15 mouse cellular contexts compared by ENCODE assay signal in genomic region chr7:18923267-18923666, GRCm38 (mm10). TPM values are rescaled to one million over a fixed set of nuclear protein-coding genes. Genes with fewer than 3 reads are reported as not detected.
DNase-seq lines count a peak whose midpoint lies in the region; ATAC-seq lines count a peak whose summit lies in the region.
"Had no signal": no experiment of that assay in that cellular context is flagged by ENCODE, and none has a peak within 500 bp of the region (broad histone marks: within the 10 kb centered on the region; RNA-seq: fewer than 3 reads in every experiment).

No protein-coding gene starts in this region.

- peaks cover 64% of the 10 kb centered on the region for H3K4me1 ChIP-seq in forebrain, embryonic 12.5 days
- H3K4me1 ChIP-seq in hindbrain, embryonic 16.5 days (ENCODE audit: control insufficient read depth, insufficient read depth, low read depth, low read length) = peaks cover 46% of the 10 kb centered on the region
- H3K4me1 ChIP-seq in neural tube, embryonic 12.5 days = peaks cover 58% of the 10 kb centered on the region

- H3K4me2 ChIP-seq in forebrain, embryonic 12.5 days = peak overlapping the region; percentile 36
- H3K4me2 ChIP-seq in hindbrain, embryonic 16.5 days (ENCODE audit: low read length) = peak overlapping the region; percentile 43
- H3K4me2 ChIP-seq in neural tube, embryonic 12.5 days (replicated peaks) = peak overlapping the region; percentile 41
- H3K4me2 ChIP-seq: heart, embryonic 12.5 days; limb, embryonic 13.5 days had no signal

- no peaks in the 10 kb centered on the region for H3K9me3 ChIP-seq in forebrain, embryonic 12.5 days
- H3K9me3 ChIP-seq in hindbrain, embryonic 16.5 days (ENCODE audit: control insufficient read depth, low read length) = no peaks in the 10 kb centered on the region
- H3K9me3 ChIP-seq in neural tube, embryonic 12.5 days = no peaks in the 10 kb centered on the region
- H3K9me3 ChIP-seq: G1E; heart, embryonic 12.5 days; limb, embryonic 13.5 days had no signal

- ATAC-seq in forebrain, embryonic 12.5 days (ENCODE audit: low FRiP score) = no peak
- peak; percentile 1; the same call in 1 of the 2 replicates for ATAC-seq in hindbrain, embryonic 16.5 days
- no peak for ATAC-seq in neural tube, embryonic 12.5 days (ENCODE audit: low FRiP score, low read depth)

- 69% methylated on average over 11 of the region's 11 CpGs for WGBS in forebrain, embryonic 12.5 days
- WGBS in hindbrain, embryonic 16.5 days = 39% methylated on average over 11 of the region's 11 CpGs
- WGBS in neural tube, embryonic 12.5 days = 68% methylated on average over 11 of the region's 11 CpGs

- peak overlapping the region; percentile 94 for H3K27ac ChIP-seq in forebrain, embryonic 12.5 days
- H3K27ac ChIP-seq in hindbrain, embryonic 16.5 days (ENCODE audit: low read depth, low read length) = peak overlapping the region; percentile 96
- peak overlapping the region; percentile 86; the same call in 1 of the 2 replicates for H3K27ac ChIP-seq in neural tube, embryonic 12.5 days
- H3K27ac ChIP-seq: kidney, postnatal 0 days; limb, embryonic 13.5 days had no signal

- no peaks in the 10 kb centered on the region for H3K36me3 ChIP-seq in forebrain, embryonic 12.5 days (replicated peaks)
- H3K36me3 ChIP-seq in hindbrain, embryonic 16.5 days (ENCODE audit: control insufficient read depth, insufficient read depth, low read length) = no peaks in the 10 kb centered on the region
- H3K36me3 ChIP-seq in neural tube, embryonic 12.5 days = no peaks in the 10 kb centered on the region
- H3K36me3 ChIP-seq: G1E; heart, embryonic 12.5 days; limb, embryonic 13.5 days had no signal

- no peaks in the 10 kb centered on the region; the same call in 1 of the 2 replicates for H3K27me3 ChIP-seq in forebrain, embryonic 12.5 days
- H3K27me3 ChIP-seq in hindbrain, embryonic 16.5 days (replicated peaks; ENCODE audit: control insufficient read depth, insufficient read depth, low read length) = no peaks in the 10 kb centered on the region
- H3K27me3 ChIP-seq in neural tube, embryonic 12.5 days (replicated peaks) = no peaks in the 10 kb centered on the region; the same call in 1 of the 2 replicates

- 0 out of 2 replicates have a peak overlapping the region, but pooled peaks have one; percentile 12 for H3K9ac ChIP-seq in forebrain, embryonic 12.5 days
- H3K9ac ChIP-seq in hindbrain, embryonic 16.5 days (ENCODE audit: low read depth, low read length) = no peak overlapping the region; the same call in 1 of the 2 replicates
- H3K9ac ChIP-seq in neural tube, embryonic 12.5 days = no peak overlapping the region
- H3K9ac ChIP-seq: heart, embryonic 12.5 days; limb, embryonic 13.5 days had no signal

- peak; percentile 27 to 67 for DNase-seq in layer of hippocampus, adult 18-20 months (ENCODE audit: low spot score in 2 of 2)
- no peak for DNase-seq in layer of hippocampus, adult 9-10 months (ENCODE audit: low spot score)
- no peak for DNase-seq in natural killer cell, adult 2 months (ENCODE audit: low spot score in 2 of 2)
- no peak for DNase-seq in ovary, postnatal 36 days (ENCODE audit: low spot score)
- DNase-seq in embryo, embryonic 10.5 days (ENCODE audit: low spot score) = no peak
- DNase-seq: cerebellum, postnatal 36 days; lung, adult 18-20 months had no signal

- H3K4me3 ChIP-seq in forebrain, embryonic 12.5 days (replicated peaks) = no peak overlapping the region; the same call in 1 of the 2 replicates
- peak overlapping the region; percentile 17; the same call in 1 of the 2 replicates for H3K4me3 ChIP-seq in hindbrain, embryonic 16.5 days (ENCODE audit: low read length)
- no peak overlapping the region for H3K4me3 ChIP-seq in neural tube, embryonic 12.5 days
- H3K4me3 ChIP-seq: heart, embryonic 12.5 days; limb, embryonic 13.5 days had no signal

RNA-seq across cellular contexts. Expression of gene Nova2, which starts 2.4 kb away (rescaled TPM):
- 10 to 100 TPM; 76.3 to 79.4 TPM for total RNA-seq in layer of hippocampus, adult 18-20 months (2021)
- polyA plus RNA-seq in forebrain, embryonic 12.5 days (2016; fragmentation: Nextera tagmentation; extraction: Ambion mirVana) = 10.8 and 11.3 TPM in 2 replicates
- polyA plus RNA-seq in hindbrain, embryonic 16.5 days (2015; fragmentation: Nextera tagmentation; extraction: Ambion mirVana) = 10.4 and 12.3 TPM in 2 replicates
- 12.1 and 12.6 TPM in 2 replicates for polyA plus RNA-seq in neural tube, embryonic 12.5 days (2016; fragmentation: Nextera tagmentation; extraction: Ambion mirVana)
- total RNA-seq: megakaryocyte progenitor cell, adult 5-6 weeks had no signal
- polyA plus RNA-seq: G1E had no signal

RNA-seq across cellular contexts. Expression of gene Ccdc61, which starts 13.1 kb away (rescaled TPM):
- total RNA-seq in layer of hippocampus, adult 18-20 months (2021) = 10 to 100 TPM; 10.4 to 10.9 TPM
- 39.7 and 41.0 TPM in 2 replicates for polyA plus RNA-seq in forebrain, embryonic 12.5 days (2016; fragmentation: Nextera tagmentation; extraction: Ambion mirVana)
- 29.1 and 35.7 TPM in 2 replicates for polyA plus RNA-seq in hindbrain, embryonic 16.5 days (2015; fragmentation: Nextera tagmentation; extraction: Ambion mirVana)
- 32.9 and 34.0 TPM in 2 replicates for polyA plus RNA-seq in neural tube, embryonic 12.5 days (2016; fragmentation: Nextera tagmentation; extraction: Ambion mirVana)

RNA-seq across cellular contexts. Expression of gene Pglyrp1, which starts 52.1 kb away (rescaled TPM):
- 10 to 100 TPM; 15.5 to 23.3 TPM for total RNA-seq in layer of hippocampus, adult 18-20 months (2021)
- 1.8 and 3.1 TPM in 2 replicates for polyA plus RNA-seq in forebrain, embryonic 12.5 days (2016; fragmentation: Nextera tagmentation; extraction: Ambion mirVana)
- 31.2 and 36.7 TPM in 2 replicates for polyA plus RNA-seq in hindbrain, embryonic 16.5 days (2015; fragmentation: Nextera tagmentation; extraction: Ambion mirVana)
- polyA plus RNA-seq in neural tube, embryonic 12.5 days (2016; fragmentation: Nextera tagmentation; extraction: Ambion mirVana) = 3.9 and 4.7 TPM in 2 replicates
- total RNA-seq: G1E had no signal
- polyA plus RNA-seq: G1E had no signal

Comparison
In these comparisons a context has a peak if more than half of its experiments do, and no peak if none do; other contexts are left out.
1. DNase-seq: peak in layer of hippocampus, adult 18-20 months (2 of 2); none in layer of hippocampus, adult 9-10 months (single experiment), natural killer cell, adult 2 months (0 of 2), ovary, postnatal 36 days (single experiment) and embryo, embryonic 10.5 days (single experiment).
2. Peak in every context shown above with its lines, with median percentiles within 50 percentile points of each other: H3K27ac ChIP-seq and H3K4me2 ChIP-seq.